Mouse (Mus musculus): ENCODE measurements around the gene Slc39a8. TPM values are rescaled to one million over a fixed set of nuclear protein-coding genes. Genes with fewer than 3 reads are reported as not detected.

Slc39a8 gene
- polyA plus RNA-seq, 1 experiment, result 3.3 TPM

- H3K27me3 ChIP-seq (ENCODE audit: control insufficient read depth, insufficient read depth, low read length), result no peaks in the 10 kb centered on the region
- TF ChIP-seq POLR2A (IDR thresholded peaks at IDR 0.05; ENCODE audit: low read depth, low read length) (no peak), CTCF (IDR thresholded peaks at IDR 0.05; ENCODE audit: extremely low read depth, insufficient read length, insufficient replicate concordance, low read depth, low read length) (peak; percentile 35; the same call in 1 of the 2 replicates)
- H3K27ac ChIP-seq (ENCODE audit: insufficient read depth, low read depth, low read length), result no peak overlapping the region
- 45% methylated on average over 12 of the region's 12 CpGs for WGBS
- no peaks in the 10 kb centered on the region for H3K36me3 ChIP-seq (ENCODE audit: control insufficient read depth, insufficient read depth, low read length)
- H3K4me1 ChIP-seq (ENCODE audit: control insufficient read depth, insufficient read depth, insufficient read length, low read length), result no peaks in the 10 kb centered on the region
- no peak overlapping the region for H3K4me3 ChIP-seq (ENCODE audit: low read depth, low read length)
These were observed 61.6 kb downstream of the Slc39a8 start for GRCm38 (mm10) chr3:135886659-135887027.

- H3K4me3 ChIP-seq (ENCODE audit: low read depth, low read length), result no peak overlapping the region
- 85% methylated on average over 9 of the region's 9 CpGs for WGBS
- TF ChIP-seq POLR2A (IDR thresholded peaks at IDR 0.05; ENCODE audit: low read depth, low read length) (no peak), CTCF (IDR thresholded peaks at IDR 0.05; ENCODE audit: extremely low read depth, insufficient read length, insufficient replicate concordance, low read depth, low read length) (no peak)
- no peak overlapping the region for H3K27ac ChIP-seq (ENCODE audit: insufficient read depth, low read depth, low read length)
- no peaks in the 10 kb centered on the region for H3K27me3 ChIP-seq (ENCODE audit: control insufficient read depth, insufficient read depth, low read length)
- no peaks in the 10 kb centered on the region for H3K4me1 ChIP-seq (ENCODE audit: control insufficient read depth, insufficient read depth, insufficient read length, low read length)
- no peaks in the 10 kb centered on the region for H3K36me3 ChIP-seq (ENCODE audit: control insufficient read depth, insufficient read depth, low read length)
These were observed 62.2 kb downstream of the Slc39a8 start for GRCm38 (mm10) chr3:135887033-135887855.

GRCm38 (mm10) chr3:135887856-135888155 lies 62.7 kb downstream of the Slc39a8 start:
- H3K36me3 ChIP-seq (ENCODE audit: control insufficient read depth, insufficient read depth, low read length), result no peaks in the 10 kb centered on the region
- H3K4me3 ChIP-seq (ENCODE audit: low read depth, low read length), result no peak overlapping the region
- no peaks in the 10 kb centered on the region for H3K27me3 ChIP-seq (ENCODE audit: control insufficient read depth, insufficient read depth, low read length)
- H3K27ac ChIP-seq (ENCODE audit: insufficient read depth, low read depth, low read length), result no peak overlapping the region
- TF ChIP-seq CTCF (IDR thresholded peaks at IDR 0.05; ENCODE audit: extremely low read depth, insufficient read length, insufficient replicate concordance, low read depth, low read length) (no peak), POLR2A (IDR thresholded peaks at IDR 0.05; ENCODE audit: low read depth, low read length) (no peak)
- H3K4me1 ChIP-seq (ENCODE audit: control insufficient read depth, insufficient read depth, insufficient read length, low read length), result no peaks in the 10 kb centered on the region
- 91% methylated on average over 5 of the region's 5 CpGs for WGBS

GRCm38 (mm10) chr3:135889401-135889800 lies 64.3 kb downstream of the Slc39a8 start:
- no peaks in the 10 kb centered on the region for H3K27me3 ChIP-seq (ENCODE audit: control insufficient read depth, insufficient read depth, low read length)
- no peaks in the 10 kb centered on the region for H3K4me1 ChIP-seq (ENCODE audit: control insufficient read depth, insufficient read depth, insufficient read length, low read length)
- no peaks in the 10 kb centered on the region for H3K36me3 ChIP-seq (ENCODE audit: control insufficient read depth, insufficient read depth, low read length)
- H3K27ac ChIP-seq (ENCODE audit: insufficient read depth, low read depth, low read length), result no peak overlapping the region
- no peak for TF ChIP-seq CTCF (IDR thresholded peaks at IDR 0.05; ENCODE audit: extremely low read depth, insufficient read length, insufficient replicate concordance, low read depth, low read length)
- no peak for TF ChIP-seq POLR2A (IDR thresholded peaks at IDR 0.05; ENCODE audit: low read depth, low read length)
- H3K4me3 ChIP-seq (ENCODE audit: low read depth, low read length), result no peak overlapping the region

GRCm38 (mm10) chr3:135903366-135903765 lies 78.3 kb downstream of the Slc39a8 start:
- WGBS, result 90% methylated on average over 1 of the region's 1 CpGs

GRCm38 (mm10) chr3:135904881-135905280 lies 79.8 kb downstream of the Slc39a8 start:
- Histone ChIP-seq H3K4me3 (ENCODE audit: low read depth, low read length) (no peak overlapping the region), H3K27me3 (ENCODE audit: control insufficient read depth, insufficient read depth, low read length) (no peaks in the 10 kb centered on the region), H3K36me3 (ENCODE audit: control insufficient read depth, insufficient read depth, low read length) (no peaks in the 10 kb centered on the region), H3K27ac (ENCODE audit: insufficient read depth, low read depth, low read length) (no peak overlapping the region), H3K4me1 (ENCODE audit: control insufficient read depth, insufficient read depth, insufficient read length, low read length) (no peaks in the 10 kb centered on the region)
- WGBS, result 32% methylated on average over 6 of the region's 6 CpGs
- TF ChIP-seq POLR2A (IDR thresholded peaks at IDR 0.05; ENCODE audit: low read depth, low read length) (no peak), CTCF (IDR thresholded peaks at IDR 0.05; ENCODE audit: extremely low read depth, insufficient read length, insufficient replicate concordance, low read depth, low read length) (no peak)

More at GRCm38 (mm10) chr3:135903366-135903765, 78.3 kb downstream of the Slc39a8 start:
- TF ChIP-seq POLR2A (IDR thresholded peaks at IDR 0.05; ENCODE audit: low read depth, low read length), result no peak
- TF ChIP-seq CTCF (IDR thresholded peaks at IDR 0.05; ENCODE audit: extremely low read depth, insufficient read length, insufficient replicate concordance, low read depth, low read length), result no peak
- no peak overlapping the region for H3K27ac ChIP-seq (ENCODE audit: insufficient read depth, low read depth, low read length)
- H3K4me1 ChIP-seq (ENCODE audit: control insufficient read depth, insufficient read depth, insufficient read length, low read length), result no peaks in the 10 kb centered on the region
- no peaks in the 10 kb centered on the region for H3K27me3 ChIP-seq (ENCODE audit: control insufficient read depth, insufficient read depth, low read length)
- no peak overlapping the region for H3K4me3 ChIP-seq (ENCODE audit: low read depth, low read length)
- no peaks in the 10 kb centered on the region for H3K36me3 ChIP-seq (ENCODE audit: control insufficient read depth, insufficient read depth, low read length)

- Histone ChIP-seq H3K4me3 (ENCODE audit: low read depth, low read length) (no peak overlapping the region), H3K4me1 (ENCODE audit: control insufficient read depth, insufficient read depth, insufficient read length, low read length) (no peaks in the 10 kb centered on the region), H3K36me3 (ENCODE audit: control insufficient read depth, insufficient read depth, low read length) (no peaks in the 10 kb centered on the region), H3K27me3 (ENCODE audit: control insufficient read depth, insufficient read depth, low read length) (no peaks in the 10 kb centered on the region), H3K27ac (ENCODE audit: insufficient read depth, low read depth, low read length) (no peak overlapping the region)
- TF ChIP-seq POLR2A (IDR thresholded peaks at IDR 0.05; ENCODE audit: low read depth, low read length) (no peak), CTCF (IDR thresholded peaks at IDR 0.05; ENCODE audit: extremely low read depth, insufficient read length, insufficient replicate concordance, low read depth, low read length) (no peak)
- WGBS, result 94% methylated on average over 1 of the region's 1 CpGs
These were observed 80.7 kb downstream of the Slc39a8 start for GRCm38 (mm10) chr3:135905729-135906128.

Measured in small intestine, adult 2 months (tissue).